Mouse (Mus musculus): ENCODE data around the gene Pim1. TPM values are rescaled to one million over a fixed set of nuclear protein-coding genes. Genes with fewer than 3 reads are reported as not detected.
A peak's percentile ranks its signal among the peaks of the same experiment; 100 is the strongest.

Pim1 gene
- polyA plus RNA-seq (2012; rRNA removed), result 38.9 and 160 TPM in 2 replicates

GRCm38 (mm10) chr17:29490713-29491581 lies at the start of gene Pim1:
Gene Pim1, plus strand, starts transcription at chr17:29490753.
- Histone ChIP-seq H3K36me3 (ENCODE audit: control insufficient read depth, insufficient read depth, low read length) (peaks cover 29% of the 10 kb centered on the region), H3K4me3 (ENCODE audit: low read depth, low read length) (peak within 1 kb of the TSS; percentile 92), H3K4me1 (ENCODE audit: control insufficient read depth, insufficient read depth, insufficient read length, low read length) (peaks cover 17% of the 10 kb centered on the region; the same call in 1 of the 2 replicates), H3K27me3 (ENCODE audit: control insufficient read depth, insufficient read depth, low read length) (no peaks in the 10 kb centered on the region), H3K27ac (ENCODE audit: insufficient read depth, low read depth, low read length) (peak within 1 kb of the TSS; percentile 94)
- TF ChIP-seq CTCF (IDR thresholded peaks at IDR 0.05; ENCODE audit: extremely low read depth, insufficient read length, insufficient replicate concordance, low read depth, low read length) (no peak), POLR2A (IDR thresholded peaks at IDR 0.05; ENCODE audit: low read depth, low read length) (peak; percentile 99)
- under 1% methylated on average over 94 of the region's 99 CpGs for WGBS

- Histone ChIP-seq H3K27me3 (ENCODE audit: control insufficient read depth, insufficient read depth, low read length) (no peaks in the 10 kb centered on the region), H3K4me3 (ENCODE audit: low read depth, low read length) (no peak overlapping the region), H3K27ac (ENCODE audit: insufficient read depth, low read depth, low read length) (peak overlapping the region; percentile 99), H3K4me1 (ENCODE audit: control insufficient read depth, insufficient read depth, insufficient read length, low read length) (peaks cover 49% of the 10 kb centered on the region), H3K36me3 (ENCODE audit: control insufficient read depth, insufficient read depth, low read length) (no peaks in the 10 kb centered on the region)
- no peak for TF ChIP-seq POLR2A (IDR thresholded peaks at IDR 0.05; ENCODE audit: low read depth, low read length)
- no peak for TF ChIP-seq CTCF (IDR thresholded peaks at IDR 0.05; ENCODE audit: extremely low read depth, insufficient read length, insufficient replicate concordance, low read depth, low read length)
- 33% methylated on average over 4 of the region's 4 CpGs for WGBS
Observed at GRCm38 (mm10) chr17:29441562-29441961, 49.0 kb upstream of the Pim1 start.

DNA sequence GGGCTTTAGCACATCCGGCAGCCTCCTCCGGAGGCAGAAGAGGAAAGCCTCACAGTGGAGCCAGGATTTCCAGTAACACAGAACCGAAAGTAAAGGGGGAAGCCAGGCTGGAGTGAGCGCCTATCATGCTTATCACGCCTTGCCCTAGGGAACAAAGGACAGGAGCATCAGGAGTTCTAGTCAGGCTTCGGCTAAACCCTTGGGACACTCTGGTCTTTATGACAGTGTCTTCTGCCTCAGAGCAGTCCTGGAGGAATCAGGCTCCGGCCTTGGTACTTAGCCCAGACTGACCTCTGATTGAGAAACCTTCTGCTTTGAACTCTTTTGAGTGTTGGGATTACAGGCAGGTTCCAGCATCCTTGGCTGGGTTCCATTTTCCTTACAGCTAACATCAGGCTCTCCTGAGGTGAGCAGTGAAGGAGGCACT lies 48.4 kb upstream of the Pim1 start:
- no peaks in the 10 kb centered on the region for H3K36me3 ChIP-seq (ENCODE audit: control insufficient read depth, insufficient read depth, low read length)
- peaks cover 44% of the 10 kb centered on the region for H3K4me1 ChIP-seq (ENCODE audit: control insufficient read depth, insufficient read depth, insufficient read length, low read length)
- H3K27me3 ChIP-seq (ENCODE audit: control insufficient read depth, insufficient read depth, low read length), result no peaks in the 10 kb centered on the region
- TF ChIP-seq POLR2A (IDR thresholded peaks at IDR 0.05; ENCODE audit: low read depth, low read length), result no peak
- TF ChIP-seq CTCF (IDR thresholded peaks at IDR 0.05; ENCODE audit: extremely low read depth, insufficient read length, insufficient replicate concordance, low read depth, low read length), result no peak; the same call in 1 of the 2 replicates
- 9% methylated on average over 7 of the region's 7 CpGs for WGBS
- H3K4me3 ChIP-seq (ENCODE audit: low read depth, low read length), result no peak overlapping the region
- peak overlapping the region; percentile 99 for H3K27ac ChIP-seq (ENCODE audit: insufficient read depth, low read depth, low read length)

DNA sequence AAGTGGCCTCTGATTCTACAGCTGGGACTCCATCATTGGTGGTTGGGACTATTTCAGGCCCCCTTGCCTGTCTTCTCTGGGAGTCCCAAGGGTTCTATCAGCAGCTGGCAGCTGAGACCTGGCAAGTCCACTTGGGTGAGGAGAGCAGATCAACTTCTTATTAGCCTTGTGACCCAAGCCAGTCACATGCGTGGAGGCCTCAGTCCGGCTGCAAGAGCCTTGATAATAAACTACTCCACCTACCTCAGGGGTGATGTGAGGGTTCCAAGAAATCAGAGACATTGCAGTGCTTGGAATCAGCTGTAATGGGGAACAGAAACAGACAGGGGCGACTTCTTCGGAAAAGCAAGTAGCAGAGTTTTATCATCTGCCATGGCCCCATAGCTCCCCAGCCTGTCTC lies 46.8 kb upstream of the Pim1 start:
- Histone ChIP-seq H3K4me3 (ENCODE audit: low read depth, low read length) (no peak overlapping the region), H3K27ac (ENCODE audit: insufficient read depth, low read depth, low read length) (0 out of 2 replicates have a peak overlapping the region, but pooled peaks have one; percentile 17)
- TF ChIP-seq CTCF (IDR thresholded peaks at IDR 0.05; ENCODE audit: extremely low read depth, insufficient read length, insufficient replicate concordance, low read depth, low read length) (no peak), POLR2A (IDR thresholded peaks at IDR 0.05; ENCODE audit: low read depth, low read length) (no peak)

GRCm38 (mm10) chr17:29445072-29445471 lies 45.5 kb upstream of the Pim1 start:
- H3K4me3 ChIP-seq (ENCODE audit: low read depth, low read length), result no peak overlapping the region
- TF ChIP-seq CTCF (IDR thresholded peaks at IDR 0.05; ENCODE audit: extremely low read depth, insufficient read length, insufficient replicate concordance, low read depth, low read length) (no peak), POLR2A (IDR thresholded peaks at IDR 0.05; ENCODE audit: low read depth, low read length) (no peak)
- H3K4me1 ChIP-seq (ENCODE audit: control insufficient read depth, insufficient read depth, insufficient read length, low read length), result peaks cover 35% of the 10 kb centered on the region; the same call in 1 of the 2 replicates
- 21% methylated on average over 8 of the region's 8 CpGs for WGBS
- H3K27ac ChIP-seq (ENCODE audit: insufficient read depth, low read depth, low read length), result 0 out of 2 replicates have a peak overlapping the region, but pooled peaks have one; percentile 17
- H3K27me3 ChIP-seq (ENCODE audit: control insufficient read depth, insufficient read depth, low read length), result no peaks in the 10 kb centered on the region
- H3K36me3 ChIP-seq (ENCODE audit: control insufficient read depth, insufficient read depth, low read length), result no peaks in the 10 kb centered on the region

More for the DNA sequence above, 46.8 kb upstream of the Pim1 start:
- H3K36me3 ChIP-seq (ENCODE audit: control insufficient read depth, insufficient read depth, low read length), result no peaks in the 10 kb centered on the region
- no peaks in the 10 kb centered on the region for H3K27me3 ChIP-seq (ENCODE audit: control insufficient read depth, insufficient read depth, low read length)
- 82% methylated on average over 4 of the region's 4 CpGs for WGBS
- H3K4me1 ChIP-seq (ENCODE audit: control insufficient read depth, insufficient read depth, insufficient read length, low read length), result peaks cover 41% of the 10 kb centered on the region; the same call in 1 of the 2 replicates

GRCm38 (mm10) chr17:29447323-29447722 lies 43.2 kb upstream of the Pim1 start:
- no peaks in the 10 kb centered on the region for H3K36me3 ChIP-seq (ENCODE audit: control insufficient read depth, insufficient read depth, low read length)
- TF ChIP-seq POLR2A (IDR thresholded peaks at IDR 0.05; ENCODE audit: low read depth, low read length) (no peak), CTCF (IDR thresholded peaks at IDR 0.05; ENCODE audit: extremely low read depth, insufficient read length, insufficient replicate concordance, low read depth, low read length) (no peak)
- H3K27ac ChIP-seq (ENCODE audit: insufficient read depth, low read depth, low read length), result no peak overlapping the region
- peaks cover 23% of the 10 kb centered on the region for H3K4me1 ChIP-seq (ENCODE audit: control insufficient read depth, insufficient read depth, insufficient read length, low read length)
- WGBS, result 77% methylated on average over 3 of the region's 3 CpGs
- no peaks in the 10 kb centered on the region for H3K27me3 ChIP-seq (ENCODE audit: control insufficient read depth, insufficient read depth, low read length)
- no peak overlapping the region for H3K4me3 ChIP-seq (ENCODE audit: low read depth, low read length)

- no peak for TF ChIP-seq POLR2A (IDR thresholded peaks at IDR 0.05; ENCODE audit: low read depth, low read length)
- H3K27me3 ChIP-seq (ENCODE audit: control insufficient read depth, insufficient read depth, low read length), result no peaks in the 10 kb centered on the region
- no peak overlapping the region for H3K4me3 ChIP-seq (ENCODE audit: low read depth, low read length)
- H3K27ac ChIP-seq (ENCODE audit: insufficient read depth, low read depth, low read length), result no peak overlapping the region
- peaks cover 17% of the 10 kb centered on the region for H3K4me1 ChIP-seq (ENCODE audit: control insufficient read depth, insufficient read depth, insufficient read length, low read length)
- no peaks in the 10 kb centered on the region for H3K36me3 ChIP-seq (ENCODE audit: control insufficient read depth, insufficient read depth, low read length)
- WGBS, result 86% methylated on average over 8 of the region's 8 CpGs
Observed at GRCm38 (mm10) chr17:29448055-29448454, 42.5 kb upstream of the Pim1 start.

Measured in small intestine, adult 2 months (tissue).